Mouse (Mus musculus) hindlimb bud, embryonic 11.5 days (tissue): ENCODE data around the gene Cdkal1.

Experiments used
- DNase-seq: peaks from one replicate; pipeline ENCODE4 v3.0.0-alpha.2; 2012; ENCODE audit warnings: low read depth, low spot score; ENCODE audit errors: extremely low spot score

The Cdkal1 gene

DNA sequence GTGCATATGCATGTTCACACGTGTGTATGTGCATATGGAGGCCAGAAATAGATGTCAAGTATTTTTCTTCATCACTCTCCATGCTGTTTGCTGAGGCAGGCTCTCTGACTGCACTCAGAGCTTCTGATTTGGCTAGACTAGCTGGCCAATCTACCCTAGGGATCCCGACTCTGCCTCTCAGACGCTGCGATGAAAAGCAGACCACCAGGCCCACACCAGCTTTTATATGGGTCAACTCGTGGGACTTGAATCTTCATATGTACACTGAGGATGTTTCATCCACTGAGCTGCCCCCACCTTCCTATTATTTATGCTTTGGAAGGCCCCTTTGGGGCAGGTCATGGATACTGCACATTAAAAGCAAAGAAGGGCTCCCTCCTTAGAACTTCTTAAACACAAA, 652.0 kb downstream of the Cdkal1 start:
- DNase-seq, result no peak

DNA sequence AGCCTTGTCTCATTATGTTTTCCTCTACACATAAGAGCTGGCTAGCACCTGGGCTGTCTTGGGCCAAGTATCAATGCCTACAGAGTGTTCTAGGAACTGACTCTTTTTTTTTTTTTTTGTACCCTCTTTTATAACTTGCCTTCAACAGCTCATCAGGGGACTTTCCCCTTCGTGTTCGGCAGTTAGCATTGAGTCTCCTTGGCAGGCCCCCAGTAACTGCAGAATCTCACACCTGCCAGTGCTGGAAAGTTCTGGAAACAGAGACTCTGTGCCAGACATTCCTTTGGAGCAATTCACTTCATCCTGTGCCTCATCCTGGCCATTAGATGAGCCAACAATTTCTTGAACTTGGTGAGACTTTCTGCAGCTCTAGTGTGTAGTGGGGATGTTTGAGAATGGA, 652.9 kb downstream of the Cdkal1 start:
- DNase-seq, result no peak

DNA sequence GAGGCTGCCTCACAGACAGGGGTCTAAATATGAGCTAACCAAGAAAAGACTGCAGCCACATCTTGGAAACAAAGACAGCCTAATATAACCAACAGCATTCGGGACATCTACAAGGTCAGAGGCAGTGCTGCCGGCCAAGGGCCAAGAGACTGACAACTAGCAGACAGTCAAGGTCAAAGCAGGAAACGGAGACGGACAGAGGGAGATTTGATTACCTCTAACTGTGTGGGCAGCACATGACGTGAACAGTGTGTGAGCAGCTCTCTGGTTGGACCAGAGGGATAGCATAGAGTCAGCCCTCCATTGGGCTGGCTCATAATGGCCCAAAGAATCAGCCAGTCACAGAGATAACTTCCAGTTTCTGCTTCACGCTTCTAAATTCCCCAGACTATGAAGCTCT, 655.8 kb downstream of the Cdkal1 start:
- no peak for DNase-seq

DNA sequence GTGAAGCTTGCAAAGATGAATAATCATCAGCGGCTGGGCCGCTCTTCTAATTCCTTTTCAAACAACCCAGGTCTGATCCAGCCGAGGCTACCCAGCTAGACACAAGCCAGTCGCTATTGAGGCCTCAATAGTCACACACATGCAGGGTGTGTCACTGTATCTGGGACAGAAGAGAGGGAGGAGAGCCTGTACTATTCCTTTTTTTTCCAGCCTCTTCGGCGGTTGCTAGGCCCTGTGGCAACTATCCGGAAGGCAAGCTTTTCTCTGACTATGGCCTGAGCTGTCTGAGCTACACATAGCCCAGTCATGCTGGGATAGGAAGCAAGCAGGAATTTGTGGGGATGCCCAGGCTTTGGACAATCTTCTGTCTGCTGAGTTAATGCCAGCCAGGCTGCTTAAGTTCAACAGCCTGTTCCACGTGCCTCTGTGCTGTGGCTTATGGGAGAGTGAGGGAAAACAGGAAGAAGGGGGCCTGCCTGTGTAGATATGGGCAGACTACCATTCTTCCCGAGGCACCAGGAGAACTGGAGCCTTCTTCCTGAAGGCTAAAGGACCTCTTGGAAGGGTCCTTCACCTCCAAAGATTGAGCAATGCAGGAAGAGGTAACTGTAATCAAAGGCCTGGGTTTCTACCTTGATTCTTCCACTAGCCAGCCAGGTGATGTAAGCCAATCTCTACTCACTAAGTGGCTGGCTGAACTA, 658.5 kb downstream of the Cdkal1 start:
- no peak for DNase-seq

DNA sequence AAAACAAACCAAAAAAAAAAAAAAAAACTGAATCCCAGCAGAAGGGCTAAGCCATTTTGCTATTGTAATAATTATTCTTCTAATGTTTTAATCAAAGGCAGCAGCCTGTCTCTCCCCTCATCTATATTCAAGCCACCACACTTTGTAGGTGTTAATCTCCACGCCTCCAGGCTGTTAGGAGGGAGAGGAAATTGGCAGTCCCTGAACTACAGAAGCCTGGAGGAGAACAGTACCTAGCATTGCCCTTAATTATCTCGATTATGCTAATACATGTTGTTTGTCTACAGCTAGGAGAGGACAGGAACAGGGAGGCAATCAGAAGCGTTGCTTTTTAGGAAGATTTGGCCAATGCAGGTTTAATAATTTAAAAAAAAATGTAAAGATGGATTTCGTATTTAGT, 659.8 kb downstream of the Cdkal1 start:
- DNase-seq, result no peak

DNA sequence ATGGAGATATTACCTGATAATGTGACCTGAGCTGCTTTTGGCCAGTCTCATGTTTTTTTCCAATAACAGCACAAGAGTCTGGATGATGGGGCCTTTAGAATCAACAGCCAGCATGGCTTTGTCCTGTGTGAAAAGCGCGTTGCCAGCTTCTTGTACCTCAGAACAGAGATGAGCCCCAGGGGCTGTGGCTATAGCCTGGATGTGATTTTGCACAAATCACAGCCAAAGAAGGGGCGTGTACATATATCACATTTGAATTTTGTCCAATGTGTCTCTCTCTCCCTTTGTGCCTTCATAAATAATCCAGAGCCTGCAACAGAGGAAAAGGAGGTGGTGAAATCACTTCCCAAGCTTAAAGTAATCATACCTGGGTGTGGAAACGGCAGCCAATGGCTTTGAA, 660.5 kb downstream of the Cdkal1 start:
- DNase-seq, result no peak

DNA sequence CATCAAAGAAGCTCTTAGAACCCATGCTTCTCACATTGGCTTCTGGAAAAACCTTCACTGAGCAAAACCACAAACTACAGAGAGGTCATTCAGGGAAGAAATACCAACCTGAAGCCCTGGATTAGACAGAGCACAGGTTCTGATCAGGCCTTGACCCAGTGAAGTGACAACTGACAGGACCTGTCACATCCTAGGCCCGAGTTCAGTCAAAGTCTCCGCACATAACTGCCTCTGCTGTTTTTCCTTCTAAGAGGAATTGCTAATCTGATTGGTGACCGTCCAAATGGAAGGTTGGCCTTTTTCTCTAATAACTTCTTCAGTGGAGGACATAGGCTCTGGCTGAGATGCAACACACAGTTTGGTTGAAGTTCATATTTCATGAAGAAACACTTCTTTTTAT, 662.8 kb downstream of the Cdkal1 start:
- DNase-seq, result no peak

DNA sequence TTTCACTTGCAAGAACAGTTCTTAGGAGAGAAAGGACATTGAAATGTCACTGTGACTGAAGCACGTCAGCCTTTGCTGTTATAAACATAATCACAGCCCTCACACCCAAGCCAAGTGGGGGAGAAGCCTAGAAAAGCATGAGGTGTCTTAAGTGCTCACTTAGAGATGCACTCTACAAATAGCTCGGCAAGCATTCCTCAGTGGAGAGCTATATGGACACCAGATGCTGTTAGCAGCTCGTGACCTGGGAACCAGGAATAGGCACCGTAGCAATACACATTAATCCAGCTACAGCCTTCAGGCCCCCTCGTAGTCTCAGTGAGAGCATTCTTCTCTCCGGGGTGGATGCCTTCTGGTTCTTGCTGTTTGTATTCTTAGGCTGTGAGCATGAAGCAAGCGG, 664.9 kb downstream of the Cdkal1 start:
- no peak for DNase-seq

DNA sequence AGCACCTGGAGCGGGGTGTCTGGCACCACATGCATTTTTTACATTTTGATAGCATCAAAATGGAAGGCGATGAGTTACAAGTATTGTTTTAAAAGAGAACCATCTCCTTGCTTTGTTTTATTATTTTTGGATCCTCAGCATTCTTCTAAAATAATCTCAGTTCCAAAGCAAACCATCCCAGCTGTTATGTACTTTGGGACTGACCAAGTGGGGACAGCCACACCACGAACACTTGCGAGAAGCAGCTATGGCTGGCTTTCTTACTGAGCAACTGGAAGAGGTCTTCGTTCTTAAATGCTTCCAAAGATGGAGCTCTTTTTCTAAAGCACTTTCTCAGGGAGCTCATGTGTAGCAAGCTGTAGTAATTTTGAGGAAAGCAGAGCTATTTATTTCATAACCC, 668.7 kb downstream of the Cdkal1 start:
- DNase-seq, result no peak

DNA sequence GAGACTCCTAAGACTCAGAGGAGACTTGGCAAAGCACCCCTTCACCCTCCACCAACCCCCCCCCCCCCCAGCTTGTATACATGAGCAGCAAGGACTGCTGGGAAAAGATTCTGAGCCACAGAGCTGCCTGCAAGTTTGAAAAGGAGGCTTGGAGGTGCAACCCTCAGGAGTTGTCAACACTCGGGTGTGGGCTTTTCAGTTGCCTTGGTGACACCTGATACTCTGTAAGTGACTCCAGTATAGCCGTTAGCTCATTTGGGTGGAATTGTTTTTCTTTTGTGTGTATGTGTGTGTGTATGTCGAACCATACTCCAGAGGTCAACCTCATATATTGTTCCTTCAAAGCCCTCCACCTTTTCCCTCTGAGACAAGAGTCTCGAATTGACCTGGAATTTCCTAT, 669.9 kb downstream of the Cdkal1 start:
- no peak for DNase-seq

DNA sequence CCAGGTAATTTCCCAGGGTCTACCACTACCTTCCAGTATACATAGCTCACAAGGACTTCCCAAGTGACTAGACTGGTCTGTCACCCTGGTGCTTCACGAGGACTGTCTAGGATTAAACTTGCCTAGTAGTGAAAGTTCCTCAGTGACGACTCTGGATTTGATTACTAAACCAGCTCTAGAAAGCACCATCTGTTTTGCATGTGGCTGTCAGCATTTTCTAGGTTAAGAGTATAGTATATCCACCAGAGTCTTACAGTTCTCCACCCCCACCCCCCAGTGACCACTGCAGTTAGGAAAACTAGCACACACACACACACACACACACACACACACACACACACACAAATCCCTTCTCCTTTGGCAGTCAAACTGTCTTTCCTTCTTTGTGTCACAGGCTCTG, 670.9 kb downstream of the Cdkal1 start:
- DNase-seq, result no peak

DNA sequence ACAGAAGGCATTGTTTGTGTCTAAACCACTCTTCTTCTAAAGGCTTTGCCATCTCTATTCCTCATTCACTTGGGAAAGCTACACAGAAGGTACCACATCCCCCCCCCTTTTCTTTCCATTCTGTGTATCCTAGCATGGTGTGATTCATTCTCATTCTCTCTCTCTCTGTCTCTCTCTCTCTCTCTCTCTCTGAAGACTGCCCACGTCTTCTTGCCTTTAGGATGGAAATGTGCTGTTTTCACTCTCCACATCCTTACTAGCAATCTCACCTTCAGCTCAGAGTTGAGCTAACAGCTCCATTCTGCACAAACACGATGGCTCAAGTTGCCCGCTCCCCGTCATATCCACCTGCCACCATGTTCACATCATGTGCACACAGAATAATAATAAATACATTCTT, 675.6 kb downstream of the Cdkal1 start:
- no peak for DNase-seq

DNA sequence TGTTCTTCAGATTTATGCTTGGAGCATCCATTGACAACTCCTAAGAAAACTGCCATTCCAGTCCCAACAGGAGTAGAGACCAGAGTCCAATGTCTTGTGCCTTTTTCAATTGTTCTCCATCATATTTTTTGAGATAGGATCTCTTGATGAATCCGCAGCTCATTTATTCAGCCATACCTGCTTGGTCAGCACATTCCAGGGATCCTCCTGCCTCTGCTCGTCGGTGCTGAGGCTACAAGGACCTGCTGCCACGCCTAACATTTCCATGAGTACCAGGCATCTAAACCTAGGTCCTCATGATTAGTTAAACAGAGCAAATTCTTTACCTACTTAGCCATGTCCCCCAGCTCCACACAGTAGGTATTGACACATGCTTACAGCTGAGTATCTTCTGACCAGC, 676.2 kb downstream of the Cdkal1 start:
- no peak for DNase-seq

DNA sequence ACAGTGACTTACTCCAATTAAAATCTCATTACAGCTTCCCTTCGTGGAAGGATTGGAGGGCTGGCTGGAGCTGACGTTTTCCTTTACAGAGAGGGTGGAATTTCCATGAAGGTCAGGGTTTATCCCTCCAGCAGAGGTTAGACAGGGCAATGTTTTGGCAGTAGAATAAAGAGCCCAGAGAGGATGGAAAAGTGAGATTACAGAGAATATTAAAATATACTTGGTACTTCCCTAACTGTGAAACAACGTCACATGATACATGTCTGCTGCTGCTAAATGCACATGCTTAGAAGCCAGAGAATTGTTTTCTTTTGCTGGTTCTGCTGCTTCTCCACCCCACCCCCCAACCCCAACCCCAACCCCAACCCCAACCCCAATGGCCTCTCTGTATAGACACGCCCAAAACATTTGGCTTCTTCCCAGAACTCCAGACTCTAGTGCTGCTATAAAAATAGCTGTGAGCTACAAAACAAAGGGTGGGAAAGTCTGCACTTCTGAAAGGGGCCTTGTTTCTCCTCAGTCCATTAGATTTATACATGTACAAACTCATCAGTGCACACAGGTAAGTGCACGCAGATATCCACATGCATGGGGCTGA, 677.5 kb downstream of the Cdkal1 start:
- DNase-seq, result no peak

DNA sequence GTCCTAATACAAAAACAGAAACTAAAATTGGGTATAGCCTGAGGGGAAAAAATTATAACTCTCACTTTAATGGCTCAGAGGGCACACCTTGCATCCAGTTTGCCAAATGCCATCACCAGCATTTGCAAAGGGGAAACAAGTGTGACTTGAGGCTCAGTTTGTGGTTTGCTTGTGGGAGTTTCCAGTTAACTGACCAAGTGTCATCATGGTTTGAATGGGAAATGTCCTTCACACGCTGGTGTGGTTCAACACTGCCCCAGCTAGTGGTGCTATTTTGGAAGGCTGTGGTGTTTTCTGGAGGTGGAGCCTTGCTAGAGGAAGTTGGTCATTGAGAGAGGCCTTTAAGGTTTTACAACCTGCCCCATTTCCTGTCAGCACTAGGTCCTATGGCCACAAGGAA, 686.1 kb downstream of the Cdkal1 start:
- no peak for DNase-seq

DNA sequence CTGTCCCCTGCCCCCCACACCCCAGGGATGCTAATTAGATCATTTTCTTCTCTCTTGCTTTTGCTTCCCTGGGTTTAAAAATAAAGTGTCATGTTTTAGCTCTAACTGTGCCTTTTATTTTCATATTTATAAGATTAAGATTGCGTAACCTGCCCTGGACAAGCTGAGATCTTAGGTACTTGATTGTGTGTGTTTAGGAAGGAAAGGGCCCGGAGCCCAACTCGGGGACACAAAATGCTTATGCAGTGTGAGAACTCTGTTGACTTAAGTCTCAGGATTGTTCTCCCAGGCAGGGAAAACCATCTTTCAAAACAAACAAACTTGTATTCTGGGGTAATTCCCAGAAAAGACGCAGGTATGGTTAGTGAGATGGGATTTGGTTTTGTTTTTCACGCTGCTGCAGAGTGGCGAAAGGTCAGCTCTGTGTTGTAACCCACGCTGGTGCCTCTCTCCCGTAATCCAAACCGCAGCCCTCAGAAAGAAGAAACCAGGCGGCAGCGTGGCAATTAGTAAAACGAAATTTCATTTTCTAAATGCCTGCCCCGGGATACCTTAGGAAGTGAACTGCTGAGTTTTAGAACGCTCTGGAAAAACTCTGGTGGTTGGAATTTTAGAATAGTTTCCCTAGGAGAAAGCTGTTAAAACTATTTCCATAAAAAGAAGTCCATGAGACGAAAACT, 690.5 kb downstream of the Cdkal1 start:
- no peak for DNase-seq

DNA sequence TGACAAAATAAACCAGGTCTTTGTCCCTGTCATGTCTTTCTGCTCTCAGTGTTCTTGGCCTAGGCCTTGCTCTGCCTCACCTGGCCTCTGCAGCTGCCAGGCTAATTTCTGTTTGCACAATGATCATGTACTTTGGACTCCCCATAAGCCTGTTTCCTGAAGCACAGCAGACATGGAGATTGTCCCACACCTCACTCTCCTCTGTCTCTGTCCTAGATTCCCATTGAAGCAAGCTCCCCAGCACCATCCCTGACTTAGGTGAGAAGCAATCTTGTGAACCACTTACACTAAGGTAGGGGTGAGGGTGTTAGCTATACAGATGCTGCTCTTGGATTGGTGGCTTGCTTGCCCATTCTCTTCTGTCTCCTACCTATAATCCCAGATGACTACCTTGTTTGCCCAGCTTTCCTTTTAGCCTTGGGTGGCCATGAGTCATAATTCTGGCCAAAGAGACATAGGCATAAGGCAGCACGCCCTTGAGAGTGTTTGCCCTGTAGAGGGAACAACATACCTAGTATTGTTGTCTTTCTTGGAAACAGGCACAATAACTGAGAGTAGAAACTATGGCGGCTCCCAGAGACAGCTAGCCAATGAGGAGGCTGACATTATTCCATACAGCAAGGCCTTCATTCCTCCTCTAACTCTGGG, 692.5 kb downstream of the Cdkal1 start:
- no peak for DNase-seq

DNA sequence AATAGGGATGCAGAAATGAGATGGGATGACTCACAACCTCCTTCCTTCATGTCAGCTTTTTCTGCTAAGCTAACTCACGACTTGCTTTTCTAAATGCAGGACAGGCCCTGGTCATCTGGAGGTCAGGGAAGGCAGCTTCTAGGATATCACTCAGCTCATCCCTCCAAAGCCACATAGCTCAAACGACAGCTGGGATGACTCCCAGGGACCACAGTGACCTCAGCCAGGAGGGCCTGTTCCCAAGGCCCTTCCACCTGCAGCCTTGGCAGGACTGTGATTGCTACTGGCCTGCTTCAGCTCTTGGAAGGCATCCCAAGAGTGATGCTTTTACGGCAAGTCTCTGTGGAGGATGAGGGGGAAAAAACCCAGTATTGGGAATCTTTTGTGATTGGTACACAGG, 693.0 kb downstream of the Cdkal1 start:
- DNase-seq, result no peak

DNA sequence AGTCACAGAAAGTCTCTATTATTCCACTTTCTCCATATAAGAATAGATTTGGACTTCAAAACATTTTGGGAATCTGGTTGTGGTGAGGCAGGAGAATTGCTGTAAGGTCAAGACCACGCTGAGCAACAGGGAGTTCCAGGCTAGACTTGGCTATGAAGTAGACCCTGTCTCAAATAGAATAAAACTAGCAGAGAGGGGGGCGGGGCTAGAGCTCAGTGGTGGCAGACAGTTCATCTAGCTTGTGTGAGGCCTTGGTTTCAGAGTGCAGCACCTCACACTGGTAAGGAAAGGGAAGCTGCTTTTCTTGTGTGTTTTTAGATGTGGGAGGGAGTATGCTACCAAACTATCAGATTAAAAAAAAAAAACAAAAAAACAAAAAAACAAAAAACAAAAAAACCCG, 694.0 kb downstream of the Cdkal1 start:
- no peak for DNase-seq

DNA sequence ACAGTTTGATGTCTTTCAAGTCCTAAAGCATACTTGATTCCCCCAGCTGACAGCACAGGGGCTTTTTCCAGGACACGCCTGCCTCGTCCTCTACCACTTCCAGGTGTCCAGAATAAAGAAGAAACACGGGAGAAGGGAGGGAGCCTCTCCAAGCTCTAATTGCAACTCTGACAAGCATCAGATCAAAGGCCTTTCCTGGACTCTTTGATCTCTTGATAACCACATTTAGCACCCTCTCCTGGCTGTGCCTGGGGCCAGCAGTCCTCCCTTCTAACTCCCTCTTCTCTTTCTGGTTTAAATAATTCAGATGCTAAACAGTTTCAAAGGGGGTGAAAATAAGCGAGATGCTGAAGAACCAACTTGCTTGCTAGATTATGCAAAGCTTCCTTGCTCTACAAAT, 698.8 kb downstream of the Cdkal1 start:
- DNase-seq, result no peak

DNA sequence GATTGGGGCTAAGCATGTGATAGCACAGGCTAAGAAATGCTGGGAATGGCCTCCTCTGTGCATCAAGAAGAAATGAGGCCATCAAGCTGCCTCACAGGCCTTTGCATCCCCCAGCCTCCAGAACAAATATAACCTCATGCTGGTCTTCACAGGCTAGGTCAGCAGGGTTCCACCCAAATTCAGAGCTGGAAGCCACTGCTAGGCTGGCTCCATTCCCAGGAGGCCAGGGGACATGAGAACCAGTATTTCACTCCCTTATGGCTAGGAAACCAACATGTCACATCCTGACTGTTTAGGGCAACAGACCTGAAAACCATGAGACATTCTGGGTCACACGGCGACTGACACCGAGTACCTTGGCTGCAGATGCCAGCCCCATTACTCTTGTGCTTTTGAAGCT, 700.2 kb downstream of the Cdkal1 start:
- DNase-seq, result no peak

DNA sequence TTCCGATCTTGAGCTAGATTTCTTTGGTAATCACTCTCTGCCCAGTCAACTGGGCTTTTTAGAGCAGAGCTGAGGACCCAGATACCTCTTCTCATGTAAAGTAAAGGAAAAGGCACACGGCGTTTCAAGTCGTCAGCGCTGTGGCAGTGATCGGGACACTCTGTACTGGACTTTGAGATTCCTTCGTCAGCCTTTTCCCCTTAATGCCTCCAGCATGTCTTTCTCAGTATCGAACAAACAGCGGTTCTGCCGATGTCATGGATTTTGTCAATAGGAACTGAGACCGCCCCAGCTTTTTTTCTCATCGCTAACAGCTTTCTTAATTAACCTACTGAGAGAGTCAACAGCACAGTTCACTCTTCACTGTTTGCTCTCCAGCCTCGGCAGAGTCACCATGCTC, 705.4 kb downstream of the Cdkal1 start:
- no peak for DNase-seq
